Mouse (Mus musculus) testis, adult 2 months (tissue): ENCODE measurements at regions not wholly inside any gene's neighbourhood (a gene's known extent, or its start where the extent isn't known, plus 50 kb on each side); places are given as distances from the start of the nearest gene placed in this dataset.

Experiments used
- CTCF ChIP-seq: fragments of 200-500 bp; IDR thresholded peaks from 2 replicates; pipeline ENCODE4 v1.5.1; 2012; ENCODE audit warnings: low read depth, mild to moderate bottlenecking, inconsistent platforms, low read length, moderate library complexity; ENCODE audit not compliant: control insufficient read depth, insufficient read depth, insufficient replicate concordance
- POLR2A ChIP-seq: fragments of 200-500 bp; IDR thresholded peaks from 2 replicates; pipeline ENCODE4 v1.6.1; 2012; ENCODE audit warnings: low read depth, mild to moderate bottlenecking, inconsistent platforms, low read length, moderate library complexity; ENCODE audit not compliant: control insufficient read depth

- TF ChIP-seq CTCF: no peak
- no peak for TF ChIP-seq POLR2A
Measured at GRCm38 (mm10) chr13:71649876-71650275, 313.6 kb downstream of the Irx1 start.
